20 mouse cellular contexts compared by ENCODE assay signal in genomic region chr3:79191981-79192380, GRCm38 (mm10).
A peak's percentile ranks its signal among the peaks of the same experiment; 100 is the strongest.
DNase-seq lines count a peak whose midpoint lies in the region; ATAC-seq lines count a peak whose summit lies in the region.
"Had no signal": no experiment of that assay in that cellular context is flagged by ENCODE, and none has a peak within 500 bp of the region (broad histone marks: within the 10 kb centered on the region; RNA-seq: fewer than 3 reads in every experiment).

No protein-coding gene starts in this region.

- peak overlapping the region; percentile 67 for H3K27ac ChIP-seq in hindbrain, embryonic 13.5 days
- H3K27ac ChIP-seq in hindbrain, embryonic 16.5 days (ENCODE audit: low read depth, low read length), result no peak overlapping the region
- H3K27ac ChIP-seq in midbrain, embryonic 12.5 days (replicated peaks), result no peak overlapping the region
- H3K27ac ChIP-seq in midbrain, embryonic 11.5 days (ENCODE audit: low read depth, low read length), result no peak overlapping the region
- peak overlapping the region; percentile 30; the same call in 1 of the 2 replicates for H3K27ac ChIP-seq in limb, embryonic 15.5 days
- H3K27ac ChIP-seq: embryonic facial prominence, embryonic 13.5 days had no signal

- no peak for ATAC-seq in hindbrain, embryonic 13.5 days (ENCODE audit: low FRiP score)
- ATAC-seq in hindbrain, embryonic 16.5 days, result no peak
- ATAC-seq in midbrain, embryonic 12.5 days (ENCODE audit: low FRiP score, low read depth), result 0 out of 2 replicates have a peak, but pooled peaks have one; percentile 36
- ATAC-seq in midbrain, embryonic 11.5 days (ENCODE audit: low FRiP score), result no peak
- ATAC-seq in limb, embryonic 15.5 days (ENCODE audit: insufficient number of reproducible peaks, low FRiP score, low TSS enrichment, low read depth), result no peak
- ATAC-seq: liver, postnatal 0 days had no signal

- H3K9ac ChIP-seq in hindbrain, embryonic 13.5 days, result no peak overlapping the region
- H3K9ac ChIP-seq in hindbrain, embryonic 16.5 days (ENCODE audit: low read depth, low read length), result no peak overlapping the region
- H3K9ac ChIP-seq in midbrain, embryonic 12.5 days (replicated peaks), result no peak overlapping the region
- H3K9ac ChIP-seq in midbrain, embryonic 11.5 days (ENCODE audit: low read length), result no peak overlapping the region
- H3K9ac ChIP-seq in limb, embryonic 15.5 days, result no peak overlapping the region
- H3K9ac ChIP-seq: embryonic facial prominence, embryonic 13.5 days; liver, postnatal 0 days had no signal

- peak; percentile 88 for DNase-seq in heart, adult 11 months
- DNase-seq in heart, adult 8-10 months (ENCODE audit: low spot score), result no peak
- no peak for DNase-seq in midbrain, embryonic 11.5 days (ENCODE audit: low spot score, missing footprints)
- DNase-seq in adrenal gland, adult (ENCODE audit: inconsistent age in 2 of 2, low spot score in 1 of 2), result no peak
- DNase-seq: adrenal gland, postnatal 36 days; cerebellum, adult 9-11 months; kidney, adult 18-20 months; kidney, postnatal 14 days; liver; liver, postnatal 0 days; lung, postnatal 14 days; right cerebral cortex, adult 18-20 months; thymus, postnatal 36 days had no signal

- H3K27me3 ChIP-seq in hindbrain, embryonic 13.5 days, result no peaks in the 10 kb centered on the region
- H3K27me3 ChIP-seq in hindbrain, embryonic 16.5 days (replicated peaks; ENCODE audit: control insufficient read depth, insufficient read depth, low read length), result no peaks in the 10 kb centered on the region
- no peaks in the 10 kb centered on the region for H3K27me3 ChIP-seq in midbrain, embryonic 12.5 days
- H3K27me3 ChIP-seq in midbrain, embryonic 11.5 days (ENCODE audit: control insufficient read depth, insufficient read depth, low read length), result no peaks in the 10 kb centered on the region
- no peaks in the 10 kb centered on the region for H3K27me3 ChIP-seq in limb, embryonic 15.5 days
- H3K27me3 ChIP-seq: embryonic facial prominence, embryonic 13.5 days; megakaryocyte, embryonic 14.5 days; Patski had no signal

- H3K9me3 ChIP-seq in hindbrain, embryonic 13.5 days, result no peaks in the 10 kb centered on the region
- H3K9me3 ChIP-seq in hindbrain, embryonic 16.5 days (ENCODE audit: control insufficient read depth, low read length), result no peaks in the 10 kb centered on the region
- no peaks in the 10 kb centered on the region for H3K9me3 ChIP-seq in midbrain, embryonic 12.5 days
- H3K9me3 ChIP-seq in midbrain, embryonic 11.5 days (ENCODE audit: control insufficient read depth, low read length), result no peaks in the 10 kb centered on the region
- no peaks in the 10 kb centered on the region for H3K9me3 ChIP-seq in limb, embryonic 15.5 days
- H3K9me3 ChIP-seq: embryonic facial prominence, embryonic 13.5 days; megakaryocyte, embryonic 14.5 days had no signal

- 70% methylated on average over 9 of the region's 9 CpGs for WGBS in hindbrain, embryonic 13.5 days
- WGBS in hindbrain, embryonic 16.5 days, result 66% methylated on average over 9 of the region's 9 CpGs
- WGBS in midbrain, embryonic 12.5 days, result 77% methylated on average over 9 of the region's 9 CpGs
- 86% methylated on average over 9 of the region's 9 CpGs for WGBS in midbrain, embryonic 11.5 days
- WGBS in limb, embryonic 15.5 days, result 86% methylated on average over 9 of the region's 9 CpGs

- no peaks in the 10 kb centered on the region for H3K36me3 ChIP-seq in hindbrain, embryonic 13.5 days
- H3K36me3 ChIP-seq in hindbrain, embryonic 16.5 days (ENCODE audit: control insufficient read depth, insufficient read depth, low read length), result no peaks in the 10 kb centered on the region
- no peaks in the 10 kb centered on the region for H3K36me3 ChIP-seq in midbrain, embryonic 12.5 days
- no peaks in the 10 kb centered on the region for H3K36me3 ChIP-seq in midbrain, embryonic 11.5 days (ENCODE audit: control insufficient read depth, insufficient read depth, low read length)
- 0 out of 2 replicates have a peak, but pooled peaks cover 4% of the 10 kb centered on the region for H3K36me3 ChIP-seq in limb, embryonic 15.5 days

- H3K4me3 ChIP-seq in hindbrain, embryonic 13.5 days, result no peak overlapping the region
- no peak overlapping the region for H3K4me3 ChIP-seq in hindbrain, embryonic 16.5 days (ENCODE audit: low read length)
- no peak overlapping the region for H3K4me3 ChIP-seq in midbrain, embryonic 12.5 days
- no peak overlapping the region for H3K4me3 ChIP-seq in midbrain, embryonic 11.5 days (ENCODE audit: low read depth, low read length)
- H3K4me3 ChIP-seq in limb, embryonic 15.5 days, result no peak overlapping the region
- H3K4me3 ChIP-seq: embryonic facial prominence, embryonic 13.5 days; megakaryocyte, embryonic 14.5 days had no signal

- no peak overlapping the region for H3K4me2 ChIP-seq in hindbrain, embryonic 13.5 days
- no peak overlapping the region for H3K4me2 ChIP-seq in hindbrain, embryonic 16.5 days (ENCODE audit: low read length)
- no peak overlapping the region for H3K4me2 ChIP-seq in midbrain, embryonic 12.5 days (replicated peaks)
- no peak overlapping the region for H3K4me2 ChIP-seq in midbrain, embryonic 11.5 days
- no peak overlapping the region for H3K4me2 ChIP-seq in limb, embryonic 15.5 days
- H3K4me2 ChIP-seq: embryonic facial prominence, embryonic 13.5 days had no signal

- peaks cover 26% of the 10 kb centered on the region for H3K4me1 ChIP-seq in hindbrain, embryonic 13.5 days (replicated peaks)
- H3K4me1 ChIP-seq in hindbrain, embryonic 16.5 days (ENCODE audit: control insufficient read depth, insufficient read depth, low read depth, low read length), result peaks cover 8% of the 10 kb centered on the region
- 0 out of 2 replicates have a peak, but pooled peaks cover 4% of the 10 kb centered on the region for H3K4me1 ChIP-seq in midbrain, embryonic 12.5 days
- H3K4me1 ChIP-seq in midbrain, embryonic 11.5 days (ENCODE audit: control insufficient read depth, insufficient read depth, low read length), result no peaks in the 10 kb centered on the region
- peaks cover 18% of the 10 kb centered on the region for H3K4me1 ChIP-seq in limb, embryonic 15.5 days

Comparison
In these comparisons a context has a peak if more than half of its experiments do, and no peak if none do; other contexts are left out.
1. H3K27ac ChIP-seq: peak in hindbrain, embryonic 13.5 days (single experiment) and limb, embryonic 15.5 days (single experiment); none in hindbrain, embryonic 16.5 days (single experiment), midbrain, embryonic 12.5 days (single experiment) and midbrain, embryonic 11.5 days (single experiment).